Mouse (Mus musculus) adrenal gland, adult 8-10 months (tissue): Measurements from ENCODE around the gene Gm42906. TPM values are rescaled to one million over a fixed set of nuclear protein-coding genes. Genes with fewer than 3 reads are reported as not detected.

Experiments
- DNase-seq: peaks from one replicate; pipeline ENCODE4 v3.0.0; 2022
- total RNA-seq, 4 experiments: library from RNA; stranded (reverse); gene quantifications; 2 replicates each; pipeline ENCODE4 v1.2.4; 2022

The Gm42906 gene
- total RNA-seq, 4 experiments from 2014 or later, result 1.6 to 4.3 (median 4.3) TPM; not detected in 1

DNA sequence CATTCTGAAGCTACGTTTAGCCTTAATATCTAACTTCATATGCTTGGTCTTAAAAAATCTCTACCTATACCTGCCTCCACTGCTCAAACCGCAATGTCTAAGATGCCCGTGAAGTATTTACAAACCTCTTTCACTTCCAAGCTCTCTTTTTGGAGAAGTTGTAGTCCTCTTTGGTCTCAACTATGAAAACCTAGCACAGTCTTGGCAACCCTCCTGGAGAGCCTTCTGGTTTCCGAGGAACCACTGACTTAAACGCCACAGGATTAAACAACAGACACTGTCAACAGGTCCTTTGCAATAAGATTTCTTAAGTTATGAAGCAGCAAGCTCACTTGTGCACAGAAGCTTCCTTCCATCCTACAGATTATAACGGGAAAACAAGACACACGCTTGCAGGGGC, 196.1 kb downstream of the Gm42906 start:
- DNase-seq, result no peak

DNA sequence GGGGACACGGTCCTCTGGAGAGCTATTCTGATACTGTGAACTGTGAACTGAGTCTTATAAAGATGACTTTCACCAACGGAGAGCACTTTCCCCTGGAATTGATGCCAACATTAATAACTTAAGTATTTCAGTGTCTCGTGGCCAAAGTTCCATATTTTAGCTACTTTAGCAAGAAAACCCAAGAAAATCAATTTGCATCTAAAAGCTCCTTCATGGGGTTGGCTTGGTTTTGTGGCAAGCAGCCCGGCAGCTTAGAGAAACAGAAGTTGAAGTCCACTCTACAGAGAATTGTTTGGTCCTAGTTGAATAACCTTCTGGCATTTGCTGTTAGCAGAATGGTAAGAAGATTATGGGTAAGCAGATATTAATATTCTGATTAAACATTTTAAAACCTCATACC, 196.6 kb downstream of the Gm42906 start:
- DNase-seq, result no peak

DNA sequence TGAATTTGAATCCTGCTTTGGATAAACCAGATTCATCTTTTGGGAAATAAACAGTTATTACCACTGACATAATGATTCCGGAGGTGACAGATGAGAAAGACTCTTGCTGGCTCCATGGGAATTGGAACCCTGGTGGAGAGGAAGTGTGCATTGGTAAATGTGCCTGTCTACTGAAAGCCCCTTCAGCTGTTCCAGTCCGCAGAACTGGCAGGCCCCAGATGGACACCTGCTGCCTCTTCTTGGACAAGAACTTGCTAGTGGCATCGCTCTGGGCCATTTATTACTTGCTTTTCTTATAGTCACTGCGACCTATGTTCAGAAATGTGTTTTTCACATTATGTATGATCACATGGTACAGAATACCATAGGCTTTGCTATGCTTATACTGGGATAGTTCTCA, 197.5 kb downstream of the Gm42906 start:
- no peak for DNase-seq

DNA sequence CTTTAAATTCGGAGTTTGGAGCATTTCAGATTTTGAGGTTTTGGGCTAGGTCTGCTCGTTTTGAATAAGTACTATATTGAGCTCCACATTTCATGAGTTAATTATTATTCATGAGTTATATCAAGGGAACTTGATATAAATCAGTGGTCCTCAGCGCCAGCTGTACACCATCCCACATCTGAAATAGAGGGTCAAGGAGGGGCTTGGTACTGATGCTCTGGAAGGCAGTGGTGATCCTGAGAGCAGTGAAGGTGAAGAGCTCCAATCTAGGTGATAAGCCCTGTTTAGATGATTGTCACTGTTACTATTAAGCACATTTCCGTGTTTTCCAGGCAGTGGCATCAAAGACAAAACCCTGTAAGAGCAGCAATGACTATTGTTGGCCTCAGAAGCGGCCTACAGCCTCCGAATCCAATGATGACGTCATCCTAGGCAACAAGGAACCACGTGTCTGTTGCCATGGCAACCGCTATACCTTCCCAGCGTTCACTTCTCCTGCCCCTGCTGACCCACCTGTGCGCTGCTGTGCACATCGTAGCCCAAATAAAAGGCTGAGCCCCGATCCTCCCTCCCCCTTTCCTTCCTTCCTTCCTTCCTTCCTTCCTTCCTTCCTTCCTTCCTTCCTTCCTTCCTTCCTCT, 199.5 kb downstream of the Gm42906 start:
- DNase-seq, result no peak

DNA sequence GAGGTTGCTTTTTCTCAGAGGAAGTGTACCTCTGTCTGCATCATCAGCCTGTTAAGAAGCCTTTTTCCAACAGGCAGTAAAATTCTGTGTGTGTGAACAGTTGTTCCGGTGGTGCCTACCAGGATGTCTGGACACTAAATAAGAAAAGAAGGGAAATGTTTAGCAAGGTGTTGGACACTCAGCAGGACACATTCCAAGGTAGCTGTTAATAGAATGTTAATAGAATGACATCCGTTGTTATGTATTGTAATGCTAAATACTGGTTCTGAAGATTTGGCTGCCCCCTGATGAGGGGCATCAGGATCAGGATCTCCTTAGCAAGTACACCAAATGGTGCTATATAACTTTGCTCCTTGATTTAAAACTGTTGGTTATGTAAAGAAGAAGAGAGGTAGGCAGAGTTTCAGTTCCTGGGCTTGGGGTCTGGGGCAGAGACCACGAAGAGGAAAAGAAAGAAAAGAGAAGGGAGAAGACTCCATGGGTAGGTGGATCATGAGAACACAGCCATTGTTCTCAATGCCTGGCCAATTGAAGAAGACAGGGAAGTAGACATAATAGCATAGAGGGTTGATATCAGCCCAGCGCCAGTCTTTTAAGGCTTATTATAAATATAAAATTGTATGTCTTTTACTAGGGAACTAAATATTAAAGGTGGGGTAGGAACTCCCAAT, 204.1 kb downstream of the Gm42906 start:
- no peak for DNase-seq

DNA sequence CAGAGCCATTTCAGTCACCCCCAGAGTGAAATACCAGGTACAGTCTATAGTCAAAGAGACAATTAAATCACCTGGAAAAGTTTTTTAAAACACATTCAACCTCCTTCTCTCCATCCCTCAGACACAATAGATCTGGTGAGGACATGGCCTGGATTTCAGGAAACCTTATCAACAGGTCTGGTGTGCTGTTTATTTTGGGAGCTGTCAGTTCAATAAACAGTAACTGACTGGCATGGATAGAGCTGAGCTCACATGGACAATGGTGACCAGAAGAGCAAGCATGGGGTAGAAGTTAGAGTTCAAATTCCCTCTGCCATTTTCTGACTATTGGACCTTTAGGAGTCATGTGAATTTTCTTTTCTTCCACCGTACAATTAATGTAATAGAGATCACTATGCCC, 205.2 kb downstream of the Gm42906 start:
- no peak for DNase-seq

DNA sequence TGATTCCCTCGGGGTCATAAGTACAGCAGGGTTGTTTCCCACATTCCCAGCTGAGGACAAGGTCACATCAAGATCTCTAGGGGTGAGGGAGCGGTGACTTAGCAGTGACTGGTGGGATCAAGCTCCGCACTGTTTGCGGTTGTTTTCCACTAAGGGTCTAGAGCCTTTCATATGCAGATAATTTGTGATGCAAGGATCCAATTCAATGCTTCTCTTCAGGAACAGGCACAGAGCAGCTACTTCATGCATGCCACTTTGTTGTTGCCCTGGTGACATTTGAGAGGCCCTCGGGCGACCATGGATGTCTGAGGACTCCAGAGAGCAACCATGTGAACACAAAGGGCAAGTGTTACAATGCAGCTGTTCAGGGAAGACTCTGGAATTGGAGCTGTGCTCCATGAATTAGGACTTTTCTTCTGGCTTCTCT, 209.3 kb downstream of the Gm42906 start:
- DNase-seq, result no peak

DNA sequence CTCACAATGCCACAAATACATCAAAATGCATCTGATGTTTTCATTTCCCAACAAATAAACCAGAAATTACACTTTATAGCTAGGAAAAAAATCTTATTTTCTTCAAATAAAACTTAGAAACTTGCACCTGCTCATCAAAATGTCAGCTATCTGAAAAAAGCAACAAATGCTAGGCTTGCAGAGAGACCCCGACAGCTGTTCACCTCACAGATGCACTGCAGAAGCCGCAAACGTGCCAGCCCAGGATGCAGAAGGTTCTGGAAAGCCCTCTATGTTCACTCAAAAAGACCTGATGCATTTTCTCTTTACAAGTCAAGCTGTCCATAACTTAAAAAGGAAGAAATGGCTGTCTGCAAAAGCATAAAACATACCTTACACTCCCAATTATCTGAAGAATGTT, 214.9 kb downstream of the Gm42906 start:
- no peak for DNase-seq

DNA sequence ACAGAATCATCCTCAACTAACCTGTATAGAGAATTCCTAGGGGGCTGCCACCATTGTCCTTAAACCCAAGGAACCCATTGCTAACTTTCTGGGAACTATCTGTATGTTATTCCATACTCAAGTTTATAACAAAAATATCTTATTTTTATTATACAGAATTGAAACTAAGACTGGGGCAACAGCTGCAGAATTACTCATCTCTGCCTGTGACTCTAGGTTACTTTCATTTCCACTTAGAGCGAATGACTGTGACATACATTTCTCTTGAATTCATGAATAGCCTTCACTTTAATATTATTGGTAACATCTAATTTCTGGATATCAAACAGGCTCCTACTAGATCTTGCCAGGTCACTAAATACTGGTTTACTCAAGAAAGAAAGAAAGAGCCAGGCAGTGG, 217.1 kb downstream of the Gm42906 start:
- no peak for DNase-seq

DNA sequence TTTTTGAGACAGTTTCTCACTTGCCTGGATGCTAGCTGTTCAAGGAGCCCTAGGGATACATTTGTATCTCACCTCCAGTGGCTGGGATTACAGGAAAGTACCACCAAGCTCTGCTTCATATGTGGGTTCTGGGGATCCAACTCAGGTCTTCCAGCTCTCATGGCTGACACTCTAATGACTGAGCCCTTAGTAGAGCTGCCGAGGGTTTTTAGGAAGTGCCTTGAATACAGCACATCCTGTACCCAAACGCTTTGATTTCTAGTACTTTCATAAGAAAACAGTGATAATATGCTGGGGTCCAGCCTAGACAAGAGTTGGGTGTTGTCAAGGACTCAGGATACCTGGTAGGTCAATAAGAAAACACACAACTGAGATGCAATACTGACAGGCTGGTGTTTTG, 217.9 kb downstream of the Gm42906 start:
- DNase-seq, result no peak

DNA sequence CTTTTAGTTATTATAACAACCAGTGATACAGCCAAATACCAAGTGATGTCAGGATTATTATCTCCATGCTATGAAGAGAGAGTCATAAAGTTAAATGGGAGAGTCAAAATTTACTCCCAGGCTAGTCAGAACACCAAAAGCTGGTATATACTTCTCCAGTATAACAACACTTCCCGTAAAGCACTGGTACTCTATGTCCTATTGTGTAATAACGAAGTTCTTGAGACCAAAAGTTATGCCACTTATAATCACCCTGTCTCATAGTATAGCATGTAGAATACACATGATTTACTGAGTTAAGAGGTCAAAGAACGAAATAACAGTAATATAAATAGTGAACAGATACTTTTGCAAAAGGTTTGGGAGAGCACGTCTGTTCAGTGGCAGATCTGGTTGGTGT, 222.9 kb downstream of the Gm42906 start:
- no peak for DNase-seq

DNA sequence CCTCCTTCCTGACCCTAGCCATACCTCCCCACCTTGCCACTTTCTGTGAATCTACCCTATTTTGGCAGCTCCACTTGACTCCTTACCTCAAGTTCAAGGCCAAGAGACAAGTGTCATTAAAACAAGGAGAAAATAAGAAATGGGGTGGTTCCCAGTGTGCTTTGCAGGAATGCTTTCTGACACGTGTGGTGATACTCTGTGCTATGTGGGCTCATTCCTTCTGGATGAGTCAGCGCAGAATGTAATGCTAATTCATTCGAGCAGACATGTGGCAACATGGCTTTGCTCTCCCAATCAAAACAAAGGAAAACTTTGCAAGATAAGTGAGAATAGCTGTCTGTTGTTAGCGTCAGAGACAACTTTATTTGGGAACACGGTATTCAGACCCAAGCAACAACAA, 225.0 kb downstream of the Gm42906 start:
- DNase-seq, result no peak

DNA sequence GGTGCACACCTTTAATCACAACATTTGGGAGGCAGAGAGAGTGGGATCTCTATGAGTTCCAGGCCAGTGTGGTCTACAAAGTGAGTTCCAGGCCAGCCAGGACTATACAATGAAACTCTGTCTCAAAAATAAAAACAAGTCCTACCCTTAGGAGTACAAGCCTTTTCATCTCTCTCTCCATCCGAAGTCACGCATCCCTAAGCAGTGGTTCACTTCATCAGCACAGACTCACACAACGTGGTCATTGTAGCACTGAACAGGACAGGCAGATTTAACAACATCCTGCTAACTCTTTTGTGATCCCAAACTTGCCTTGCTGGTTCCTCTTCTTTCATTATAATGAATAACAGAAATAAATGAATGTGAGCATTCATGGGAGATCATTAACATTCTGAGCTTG, 226.7 kb downstream of the Gm42906 start:
- DNase-seq, result no peak

DNA sequence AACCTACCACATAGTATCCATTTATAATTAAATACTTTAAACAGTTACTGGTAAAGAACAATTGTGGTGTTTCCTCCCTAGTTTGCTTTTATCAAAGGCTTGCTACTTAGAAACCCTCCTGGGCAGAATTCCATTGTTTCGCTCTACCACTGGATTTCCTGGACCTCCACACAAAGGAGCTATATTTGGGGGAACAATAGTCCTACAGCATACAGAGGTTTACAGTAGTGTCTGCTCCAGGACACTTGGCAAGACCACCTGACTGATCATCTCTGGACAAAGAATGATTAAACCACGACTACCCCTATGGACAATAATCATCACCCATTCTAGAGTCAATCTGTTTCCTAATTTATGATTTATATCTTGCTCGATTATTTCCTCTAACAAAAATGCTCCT, 228.7 kb downstream of the Gm42906 start:
- no peak for DNase-seq

DNA sequence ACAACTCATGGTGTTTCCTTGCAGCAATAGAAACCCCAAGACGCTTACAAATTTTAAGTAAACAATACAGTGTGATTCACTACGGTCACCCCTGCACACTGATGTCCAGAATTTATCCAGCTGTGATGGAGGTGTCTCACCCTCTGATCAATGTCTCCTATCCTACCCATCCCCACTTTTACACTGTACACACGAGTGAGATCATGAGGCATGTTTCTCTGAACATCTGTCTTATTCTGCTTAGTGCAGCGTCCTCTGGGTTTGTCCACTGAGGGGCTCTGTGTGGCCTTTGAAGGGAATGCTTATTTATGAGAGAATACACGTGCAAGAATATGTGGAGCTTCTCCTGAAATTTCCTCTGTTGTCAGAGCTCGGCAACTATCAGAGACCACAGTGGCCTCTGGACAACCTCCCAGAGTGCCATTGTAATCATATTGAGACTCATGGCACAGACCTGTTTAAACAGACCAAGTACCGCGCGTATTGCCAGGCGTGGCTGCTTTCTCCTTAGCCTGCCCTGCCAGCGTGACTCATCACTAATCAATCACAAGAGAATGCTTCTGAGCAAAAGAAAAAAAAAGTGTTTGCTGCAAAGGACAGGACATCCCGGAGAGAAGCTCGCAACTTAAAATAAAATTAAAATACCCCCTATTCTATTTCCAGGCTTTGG, 231.2 kb downstream of the Gm42906 start:
- peak; percentile 43 for DNase-seq

DNA sequence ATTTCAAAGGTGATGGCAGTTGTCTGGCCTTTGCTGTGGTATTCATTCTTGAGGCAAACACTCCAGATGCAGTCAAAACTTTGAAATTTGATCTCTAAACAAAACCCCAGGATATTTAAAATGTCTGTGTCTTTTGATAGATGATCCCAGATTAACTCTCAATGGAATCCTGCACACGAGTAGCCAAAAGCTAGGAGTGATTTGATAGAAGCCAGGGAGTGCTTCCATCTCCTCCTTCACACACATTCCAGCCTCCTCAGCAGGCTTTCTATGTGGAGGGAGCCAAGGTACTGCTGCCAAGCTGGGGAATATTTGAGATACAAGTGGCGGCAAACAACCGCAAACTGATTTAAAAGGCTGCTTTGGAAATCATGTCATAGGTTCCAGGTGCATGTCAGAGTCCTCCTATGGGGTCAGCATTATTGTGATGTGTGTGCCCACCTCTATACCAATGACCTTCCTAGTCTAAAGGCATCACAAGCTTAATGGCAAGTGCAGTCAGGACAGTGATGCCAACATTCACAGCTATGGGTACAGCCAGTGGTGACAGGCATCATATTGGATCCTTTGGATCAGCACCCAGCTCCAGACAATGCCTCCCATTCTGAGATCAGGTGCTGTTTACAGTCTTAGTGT, 234.0 kb downstream of the Gm42906 start:
- DNase-seq, result no peak

DNA sequence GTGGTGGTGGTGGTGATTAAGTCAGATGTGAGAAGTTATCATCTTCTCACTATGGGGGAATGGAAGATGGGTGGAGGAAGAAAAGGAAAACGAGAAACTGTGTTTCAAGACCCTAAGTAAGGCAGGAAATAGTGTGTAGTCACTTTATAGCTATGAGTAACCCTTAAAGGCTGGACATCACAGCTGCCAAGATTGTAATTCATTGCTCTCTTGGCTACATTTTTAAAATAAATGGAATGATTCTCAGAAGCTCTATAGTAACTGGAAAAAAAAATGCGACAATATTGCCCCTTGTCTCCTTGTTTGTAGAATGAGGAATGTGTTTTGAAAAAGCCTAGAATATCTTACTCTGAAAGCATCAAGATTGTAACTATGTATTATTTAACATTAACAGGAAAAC, 235.7 kb downstream of the Gm42906 start:
- no peak for DNase-seq

DNA sequence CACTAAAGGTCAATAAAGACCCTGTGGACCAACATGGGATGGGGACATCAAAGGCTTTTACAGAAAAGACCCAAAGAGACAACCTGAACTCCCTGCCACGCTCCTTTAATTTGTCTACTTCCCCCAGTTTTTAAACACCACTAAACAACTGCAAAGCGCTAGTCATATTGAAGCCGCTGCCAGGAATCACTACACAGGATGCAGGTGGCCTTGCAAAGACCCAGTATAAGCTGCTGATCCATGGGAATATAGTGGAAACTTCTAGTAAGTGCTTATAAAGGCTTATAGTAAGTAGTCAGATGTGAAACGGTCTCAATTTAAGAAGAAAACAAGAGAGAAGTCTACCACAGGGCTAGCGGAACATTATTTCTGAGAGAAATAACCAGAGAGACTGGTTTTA, 237.2 kb downstream of the Gm42906 start:
- DNase-seq, result no peak

DNA sequence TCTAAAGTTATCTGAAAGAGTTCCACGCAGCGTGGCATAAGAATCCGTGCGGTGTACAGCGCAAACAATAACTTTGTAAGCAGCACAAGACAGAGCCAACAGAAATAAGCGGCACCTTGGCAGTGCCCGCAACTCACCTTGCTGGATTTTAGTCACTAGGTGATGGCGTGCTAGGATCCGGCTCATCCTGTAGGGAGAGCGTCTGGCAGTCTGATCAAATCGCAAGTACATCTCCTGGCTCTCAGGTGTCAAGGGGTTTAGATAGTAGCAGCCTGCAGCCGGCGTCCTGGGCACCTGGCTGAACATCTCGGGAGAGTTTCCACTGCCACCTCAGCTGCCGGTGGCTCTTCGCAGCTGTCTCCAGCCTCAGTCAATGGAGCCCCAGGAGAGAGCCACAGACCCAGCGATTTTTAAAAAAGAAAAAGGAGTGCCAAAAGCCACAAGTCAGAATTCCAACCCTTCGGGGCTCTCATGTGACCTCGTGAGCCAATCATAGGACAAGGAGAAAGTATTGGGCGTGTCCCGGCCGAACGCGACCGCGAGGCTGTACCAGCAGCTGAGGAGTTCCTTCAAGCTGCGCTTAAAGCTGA, 238.1 kb downstream of the Gm42906 start:
- peak; percentile 58 for DNase-seq

DNA sequence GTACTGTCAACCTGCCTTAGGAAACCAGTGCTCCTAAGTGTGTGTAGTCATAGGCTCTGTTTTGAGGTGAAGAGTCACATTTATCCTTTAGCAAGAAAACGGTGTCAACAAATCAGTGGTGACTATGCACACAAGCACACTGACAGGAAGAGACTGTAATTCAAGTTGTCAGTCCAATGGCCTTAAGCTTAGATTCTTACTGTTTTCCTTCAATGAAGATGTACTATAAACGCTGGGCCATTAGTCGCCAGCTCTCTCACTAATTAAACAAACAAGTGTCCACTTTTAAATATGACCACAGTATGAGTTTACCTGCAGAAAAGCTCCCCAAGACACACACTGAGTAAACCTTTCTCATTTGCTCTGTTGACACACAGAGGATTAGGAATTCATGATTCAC, 238.6 kb downstream of the Gm42906 start:
- DNase-seq, result no peak

DNA sequence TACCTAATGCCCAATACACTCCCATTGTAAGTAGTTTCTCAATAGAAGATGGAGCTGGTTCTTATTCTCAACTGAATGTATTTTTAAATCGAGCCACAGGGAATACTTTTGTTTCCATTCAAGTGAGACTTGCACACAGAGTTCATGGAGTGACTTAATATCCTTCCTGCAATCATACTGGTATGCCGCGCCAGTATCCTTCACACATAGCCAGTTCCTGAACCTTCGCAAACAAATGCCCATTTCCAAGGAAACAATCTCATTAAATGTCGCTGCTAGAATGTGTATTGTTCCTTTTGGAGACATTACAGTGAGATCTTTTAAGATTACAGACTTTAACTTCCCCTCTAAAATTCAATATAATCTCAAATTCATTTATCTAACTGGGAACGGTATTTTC, 239.3 kb downstream of the Gm42906 start:
- DNase-seq, result no peak

DNA sequence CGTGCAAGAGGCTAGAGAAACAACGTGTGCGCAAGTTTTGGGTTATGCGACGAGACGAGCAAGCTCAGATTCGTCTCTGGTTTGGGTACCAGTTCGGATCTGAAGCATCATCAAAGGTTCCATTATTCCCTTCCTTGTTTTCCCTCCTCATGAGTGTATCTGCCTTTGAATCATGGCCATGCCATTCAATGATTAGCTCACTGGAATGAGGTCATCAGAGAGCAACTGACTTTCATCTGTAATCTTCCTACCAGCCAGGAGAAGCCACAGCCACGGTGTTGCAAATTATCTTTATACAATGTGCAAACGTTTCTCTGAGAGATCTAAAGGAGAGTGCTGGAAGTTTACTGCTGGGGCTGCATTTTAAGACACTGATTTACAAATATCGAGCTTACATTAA, 240.6 kb downstream of the Gm42906 start:
- no peak for DNase-seq

DNA sequence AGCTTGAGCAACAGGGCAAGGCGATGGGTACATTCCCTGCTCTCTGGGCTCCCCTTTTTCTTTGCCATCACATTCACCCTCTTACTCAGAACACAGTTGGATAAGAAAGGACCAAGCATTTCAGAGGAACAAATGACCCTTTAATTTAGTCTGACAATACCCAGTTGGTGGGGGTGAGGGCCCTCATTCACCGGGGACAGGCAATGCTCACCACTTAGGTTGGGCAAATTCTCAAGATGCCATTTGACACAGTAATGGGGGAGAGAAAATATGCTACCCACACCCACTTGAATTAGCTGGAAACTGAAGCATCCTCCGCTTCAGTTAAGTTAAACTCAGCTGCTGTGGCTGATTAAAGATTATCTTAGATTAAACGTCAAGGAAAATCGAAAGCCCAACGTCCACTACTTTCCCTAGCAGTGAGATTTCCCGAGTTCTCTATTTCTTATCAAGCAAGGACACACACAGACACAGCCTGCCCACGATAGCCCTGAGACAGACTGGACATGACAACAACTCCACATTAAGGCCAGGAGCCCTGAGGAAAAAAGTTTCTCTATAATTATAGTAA, 242.6 kb downstream of the Gm42906 start:
- no peak for DNase-seq
